Mouse (Mus musculus): ENCODE results near the gene Prr7.
A peak's percentile ranks its signal among the peaks of the same experiment; 100 is the strongest.

Gene Prr7

DNA sequence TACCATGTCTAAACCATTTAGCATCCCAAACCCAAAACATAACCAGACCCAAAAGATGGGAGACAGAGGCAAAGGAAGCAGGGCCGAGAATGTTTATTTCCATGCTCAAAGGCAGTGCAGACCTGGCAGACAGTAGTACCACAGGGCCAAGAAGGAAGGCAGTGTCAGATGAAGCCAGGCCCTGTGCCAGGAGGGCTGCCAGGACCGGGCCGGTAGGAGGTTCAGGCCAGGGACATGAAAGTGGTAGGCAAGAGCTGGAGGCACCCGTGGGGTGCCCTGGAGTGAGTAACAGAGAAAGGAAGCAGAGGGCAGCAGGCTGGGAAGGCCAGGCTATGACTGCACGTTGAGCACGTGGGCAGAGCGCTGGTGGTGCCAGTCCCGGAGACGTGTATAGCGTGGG lies 42.6 kb downstream of the Prr7 start:
- no peak for DNase-seq (ENCODE audit: extremely low spot score)

DNA sequence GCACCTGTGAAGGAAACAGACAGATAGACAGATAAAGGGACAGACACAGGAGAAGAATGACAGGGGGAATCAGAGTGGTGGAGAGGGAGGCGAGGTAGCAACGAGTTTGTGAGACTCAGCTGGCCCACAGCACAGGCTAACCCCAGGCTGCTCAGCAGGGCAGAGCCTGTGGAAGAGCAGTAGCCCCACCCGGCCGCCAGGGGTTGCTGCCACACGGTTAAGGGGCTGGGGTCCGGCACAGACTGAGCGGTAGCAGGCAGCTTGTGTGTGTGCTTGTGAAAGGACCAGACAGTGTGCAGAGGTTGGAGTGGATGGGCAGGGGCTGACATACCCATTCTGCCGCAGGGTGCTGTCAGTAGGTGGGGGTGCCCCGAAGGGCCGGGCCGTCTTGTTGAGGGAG lies 43.8 kb downstream of the Prr7 start:
- DNase-seq (ENCODE audit: extremely low spot score) = no peak

DNA sequence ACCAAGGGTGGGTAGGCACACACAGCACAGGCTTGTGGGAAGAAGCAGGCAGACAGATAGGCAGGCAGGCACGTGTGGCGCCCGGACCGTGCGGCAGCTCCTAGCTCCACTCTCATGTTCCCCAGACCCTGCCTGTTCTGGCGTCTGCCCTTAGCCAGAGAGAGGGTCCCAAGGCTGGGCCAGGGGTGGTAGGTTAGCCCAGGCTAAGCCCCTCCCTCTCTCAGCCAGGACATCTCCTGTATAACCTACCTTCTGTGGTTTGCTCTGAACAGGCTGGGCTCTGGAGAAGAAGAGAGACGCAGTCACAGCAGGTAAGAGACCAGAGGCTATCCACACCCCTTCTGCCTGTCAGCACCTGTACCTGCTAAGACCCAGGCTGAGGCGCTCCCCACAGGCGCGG lies 44.5 kb downstream of the Prr7 start:
- no peak for DNase-seq (ENCODE audit: extremely low spot score)

DNA sequence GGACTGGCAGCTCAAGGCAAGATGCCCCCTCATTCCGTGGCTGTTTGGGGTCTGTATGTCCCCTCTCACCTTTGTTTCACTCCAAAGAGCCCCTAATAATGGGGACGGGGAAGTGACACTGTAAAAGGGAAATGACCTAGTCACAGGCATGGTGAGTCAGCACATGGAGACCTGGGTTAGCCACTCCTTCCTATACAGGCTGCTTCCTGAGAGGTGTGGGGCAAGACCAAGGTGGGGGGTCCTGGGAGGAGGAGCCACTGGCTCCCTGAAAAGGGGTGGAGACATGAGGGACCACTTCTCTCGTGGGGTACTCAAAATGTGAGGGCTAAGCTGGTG lies 46.2 kb downstream of the Prr7 start:
- no peak for DNase-seq (ENCODE audit: extremely low spot score)

DNA sequence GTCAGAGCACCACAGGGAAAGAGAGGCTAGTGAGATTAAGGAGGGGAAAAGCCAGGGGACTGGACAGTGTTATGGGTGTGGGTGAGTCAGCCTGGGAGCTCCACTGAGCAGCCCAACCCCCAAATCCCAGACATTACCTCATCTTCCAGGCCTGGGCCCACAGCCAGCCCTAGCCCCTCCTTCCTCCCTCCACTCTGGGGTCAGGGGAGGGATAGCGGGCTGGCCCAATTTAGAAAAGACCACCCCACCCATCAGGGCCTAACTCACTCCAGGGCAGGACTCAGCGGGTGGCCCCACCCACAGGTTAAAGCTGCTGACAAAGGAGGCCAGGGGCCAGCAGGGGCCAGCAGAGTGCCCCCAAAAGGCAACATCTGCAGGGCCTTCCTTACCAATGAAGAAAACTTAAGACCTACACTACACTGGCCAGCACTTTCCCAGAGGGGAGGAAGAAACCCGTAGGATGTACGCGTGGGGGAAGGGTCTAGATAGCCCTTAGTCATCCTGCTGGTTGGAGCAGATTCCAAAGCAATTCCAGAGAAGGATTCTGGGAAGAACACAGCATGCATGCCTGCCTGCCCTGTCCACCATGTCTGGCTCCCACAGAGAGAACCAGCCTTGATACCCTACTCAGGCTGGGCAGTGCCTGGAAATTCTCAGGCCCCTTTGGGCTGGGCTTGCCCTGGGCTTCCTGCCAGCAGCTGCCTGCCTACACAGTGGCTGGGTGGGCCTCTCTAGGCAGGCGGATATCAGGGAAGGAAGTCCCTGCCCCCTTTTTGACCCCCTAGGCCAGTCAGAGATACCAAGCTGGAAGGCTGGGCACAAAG lies 46.8 kb downstream of the Prr7 start:
- DNase-seq (ENCODE audit: extremely low spot score) = peak; percentile 78

DNA sequence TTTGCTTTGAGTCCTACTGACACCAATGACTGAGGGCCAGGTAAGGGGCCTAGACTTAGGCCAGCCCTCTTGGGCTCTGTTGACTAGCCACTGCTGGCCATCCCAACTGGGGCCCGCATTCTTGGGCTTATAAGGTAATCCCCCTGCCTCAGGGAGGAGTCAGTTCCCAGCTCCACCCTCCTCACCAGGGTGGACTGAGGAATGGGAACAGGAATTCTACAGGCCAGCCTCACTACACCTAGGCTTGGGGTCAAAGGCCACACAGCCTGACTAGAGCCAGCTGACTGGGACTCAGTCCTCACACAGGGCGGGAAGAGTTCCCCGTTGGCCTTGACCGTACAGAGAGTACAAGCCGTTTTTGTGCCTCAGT lies 47.4 kb downstream of the Prr7 start:
- peak; percentile 54 for DNase-seq (ENCODE audit: extremely low spot score)

DNA sequence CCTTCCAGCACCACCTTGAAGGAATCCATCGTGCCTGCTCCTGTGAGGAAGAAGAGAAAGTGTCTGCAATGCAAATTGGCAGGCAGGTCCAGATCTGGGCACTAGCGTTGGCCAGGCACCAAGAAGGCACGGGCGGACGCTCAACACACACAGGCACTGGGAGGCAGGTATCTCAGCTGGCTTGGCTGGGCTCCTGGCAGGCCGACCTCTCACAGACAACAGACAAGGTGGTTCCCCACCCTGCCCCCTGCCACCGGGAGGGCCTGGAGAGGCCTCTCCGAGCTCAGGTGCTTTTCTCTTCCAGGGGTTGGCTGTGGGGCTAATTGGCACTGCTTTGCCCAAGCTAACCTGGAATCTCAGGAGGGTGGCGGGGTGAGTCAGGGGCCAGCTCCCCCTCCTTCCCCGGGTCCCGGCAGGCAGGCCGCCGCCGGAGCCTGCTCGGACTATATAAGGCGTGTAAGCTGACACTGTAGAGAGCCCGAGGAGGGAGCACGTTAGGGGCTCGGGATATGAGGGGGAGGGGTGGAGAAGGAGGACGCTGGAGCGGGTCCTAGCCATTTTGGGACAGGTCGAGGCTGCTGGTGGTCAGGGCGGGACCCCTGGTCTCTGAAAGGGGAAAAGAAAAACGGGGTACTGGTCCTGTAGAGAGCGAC lies 48.4 kb downstream of the Prr7 start:
- DNase-seq (ENCODE audit: extremely low spot score) = peak; percentile 81

DNA sequence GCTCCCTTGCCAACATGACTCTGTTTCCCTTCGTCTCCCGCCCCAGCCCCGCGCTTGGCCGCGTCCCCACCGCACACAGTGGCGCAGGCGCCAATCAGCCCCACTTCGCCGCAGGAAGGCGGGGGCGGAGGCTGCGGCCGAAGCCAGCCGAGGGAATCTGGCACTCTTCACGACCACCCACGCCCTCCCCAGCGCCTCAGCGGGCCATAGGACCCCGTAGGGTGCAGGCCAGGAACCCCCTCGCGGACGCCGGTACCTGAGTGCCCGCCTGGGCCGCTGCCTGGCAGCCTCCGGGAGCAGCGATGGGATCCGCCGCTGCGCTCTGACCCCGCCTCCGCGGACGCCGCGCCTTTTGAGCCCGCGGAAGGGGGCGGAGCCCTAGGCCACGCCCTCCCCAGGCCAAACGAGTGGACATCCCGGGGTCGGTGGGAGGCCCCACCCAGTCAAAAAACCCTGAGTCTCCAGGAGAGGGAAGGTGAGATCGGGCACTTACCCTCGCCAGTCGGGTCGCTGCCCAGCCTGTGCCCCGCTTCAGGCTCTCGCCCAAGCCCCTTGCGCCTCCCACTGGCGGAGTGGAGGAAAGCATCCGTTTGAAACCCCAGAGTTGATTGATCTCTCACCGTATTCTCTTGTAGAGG lies 49.2 kb downstream of the Prr7 start, which contains the start of gene Pdlim7:
TSS of gene Pdlim7 (minus strand) at position 566 of the 638 bp plus-strand sequence.
- DNase-seq (ENCODE audit: extremely low spot score) = peak; percentile 96

DNA sequence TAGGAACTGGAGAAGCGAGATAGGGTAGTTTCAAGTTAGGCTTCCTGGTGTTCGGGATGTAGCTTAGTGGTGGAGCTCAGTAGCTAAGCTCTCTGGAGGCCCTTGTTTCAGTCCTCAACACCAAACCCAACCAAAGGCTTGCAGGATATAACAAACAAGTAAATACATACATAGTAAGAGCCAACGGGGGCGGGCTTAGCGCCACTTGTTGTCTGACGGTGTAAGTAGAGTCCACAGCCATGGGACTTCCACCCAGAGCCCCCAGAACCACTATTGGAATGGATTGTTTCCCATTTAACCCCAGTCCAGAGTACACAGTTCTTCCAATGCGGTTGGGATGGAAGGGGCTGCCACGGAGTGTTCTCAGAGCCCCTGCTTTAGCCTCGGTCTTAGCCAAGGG lies 49.8 kb downstream of the Prr7 start:
- DNase-seq (ENCODE audit: extremely low spot score) = no peak

DNA sequence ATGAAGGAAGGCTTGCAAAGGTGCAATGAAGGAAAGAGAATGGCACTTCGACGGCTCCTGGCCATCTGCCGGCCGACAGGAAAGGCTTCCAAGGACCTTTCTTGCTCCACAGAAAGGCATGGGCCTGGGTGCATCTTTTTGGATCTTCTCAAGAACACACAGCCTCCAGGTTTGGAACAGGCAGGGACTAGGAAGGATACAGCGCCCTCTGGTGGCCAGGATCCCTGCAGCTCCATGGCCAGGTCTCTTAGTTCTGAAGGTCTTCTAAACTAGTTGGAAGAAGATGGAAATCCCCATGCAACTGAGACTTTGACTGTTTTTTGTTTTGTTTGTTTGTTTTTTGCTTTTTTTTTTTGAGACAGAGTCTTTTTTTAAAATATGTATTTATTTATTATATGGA lies 52.9 kb downstream of the Prr7 start:
- peak; percentile 85 for DNase-seq (ENCODE audit: extremely low spot score)

DNA sequence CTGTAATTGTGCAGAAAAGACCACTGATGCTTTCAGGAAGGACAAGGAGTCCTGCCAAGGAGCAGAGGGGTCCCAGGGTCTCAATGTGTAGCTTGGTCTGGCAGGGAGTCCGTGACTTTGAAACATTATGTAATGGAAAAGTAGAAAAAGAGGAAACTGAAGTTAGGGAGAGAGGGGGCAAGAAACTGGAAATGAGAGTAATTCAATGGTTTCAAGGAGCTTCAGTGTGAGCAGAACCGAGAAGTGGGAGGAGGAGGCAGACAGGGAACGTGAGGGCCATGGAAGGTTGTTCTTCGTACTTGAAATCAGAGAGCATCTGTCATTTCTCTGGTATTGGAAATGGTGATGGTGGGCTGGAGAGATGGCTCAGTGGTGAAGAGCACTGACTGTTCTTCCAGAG lies 55.5 kb downstream of the Prr7 start:
- DNase-seq (ENCODE audit: extremely low spot score) = no peak

DNA sequence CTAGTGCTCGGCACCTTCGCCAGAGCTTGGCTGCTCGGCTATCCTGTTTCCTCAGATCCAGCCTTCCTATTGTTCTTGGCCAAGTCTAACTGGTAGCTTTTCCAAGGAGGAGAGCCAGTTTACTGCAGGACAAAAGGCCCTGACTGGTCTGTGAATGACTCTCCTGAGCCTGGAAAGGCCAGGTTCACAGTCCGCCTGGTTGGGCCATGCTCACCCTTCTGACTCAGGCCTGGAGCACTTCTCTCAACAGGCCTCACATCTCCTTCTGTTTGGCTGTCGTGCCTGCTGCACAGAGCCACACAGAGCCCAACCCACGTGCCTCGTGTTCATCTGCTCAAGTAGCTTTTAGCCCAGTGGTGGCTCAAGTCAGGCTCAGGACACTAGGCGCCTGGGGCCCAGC lies 58.7 kb downstream of the Prr7 start:
- DNase-seq (ENCODE audit: extremely low spot score) = no peak
